Mouse (Mus musculus) kidney, adult 2 months (tissue): ENCODE measurements around the gene Snrpd2. TPM values are rescaled to one million over a fixed set of nuclear protein-coding genes. Genes with fewer than 3 reads are reported as not detected.
A peak's percentile ranks its signal among the peaks of the same experiment; 100 is the strongest.

Experiments used
- DNase-seq: peaks from one replicate; pipeline ENCODE4 v3.0.0; 2021
- H3K27ac ChIP-seq: fragments of 200-500 bp; 2 replicates; pipeline ENCODE4 v1.5.1; 2012; ENCODE audit warnings: low read depth, low read length, control low read depth, inconsistent platforms; ENCODE audit not compliant: insufficient read depth
- H3K27me3 ChIP-seq: fragments of 200-500 bp; replicated peaks from 2 replicates; pipeline ENCODE4 v1.6.1; 2012; ENCODE audit warnings: mild to moderate bottlenecking, moderate library complexity, low read length, inconsistent platforms; ENCODE audit not compliant: control insufficient read depth, insufficient read depth
- H3K36me3 ChIP-seq: fragments of 200-500 bp; 2 replicates; pipeline ENCODE4 v1.6.1; 2012; ENCODE audit warnings: mild to moderate bottlenecking, moderate library complexity, low read length, inconsistent platforms; ENCODE audit not compliant: control insufficient read depth, insufficient read depth
- H3K4me1 ChIP-seq: fragments of 200-500 bp; 2 replicates; pipeline ENCODE4 v1.6.1; 2011; ENCODE audit warnings: low read length; ENCODE audit not compliant: control insufficient read depth, insufficient read depth
- H3K4me3 ChIP-seq: fragments of 200-500 bp; 2 replicates; pipeline ENCODE4 v1.5.1; 2011; ENCODE audit warnings: mild to moderate bottlenecking, low read depth, low read length, control low read depth; ENCODE audit not compliant: insufficient read depth
- CTCF ChIP-seq: fragments of 200-500 bp; conservative IDR thresholded peaks from 2 replicates; pipeline ENCODE4 v1.5.1; 2011; ENCODE audit warnings: low read depth, mild to moderate bottlenecking, control low read depth, low read length, moderate library complexity, mixed read lengths; ENCODE audit not compliant: insufficient read depth, insufficient read length
- POLR2A ChIP-seq: fragments of 200-500 bp; IDR thresholded peaks from one replicate; pipeline ENCODE4 v1.6.1; 2011; ENCODE audit warnings: low read depth, low read length, control low read depth
- WGBS: fragments of 180-500 bp; shearing (Covaris S2); methylation state at CpG from one replicate; pipeline ENCODE4 v1.1.7; 2018; 5-methylcytosine and 5-hydroxymethylcytosine counted together
- polyA plus RNA-seq: library from polyadenylated mRNA; depleted of rRNA; stranded (reverse); fragments of >200 nt; gene quantifications from 2 replicates; pipeline ENCODE4 v1.2.3, GENCODE M21; 2012

Snrpd2 gene
- polyA plus RNA-seq, 1 experiment, result 42.2 TPM

DNA sequence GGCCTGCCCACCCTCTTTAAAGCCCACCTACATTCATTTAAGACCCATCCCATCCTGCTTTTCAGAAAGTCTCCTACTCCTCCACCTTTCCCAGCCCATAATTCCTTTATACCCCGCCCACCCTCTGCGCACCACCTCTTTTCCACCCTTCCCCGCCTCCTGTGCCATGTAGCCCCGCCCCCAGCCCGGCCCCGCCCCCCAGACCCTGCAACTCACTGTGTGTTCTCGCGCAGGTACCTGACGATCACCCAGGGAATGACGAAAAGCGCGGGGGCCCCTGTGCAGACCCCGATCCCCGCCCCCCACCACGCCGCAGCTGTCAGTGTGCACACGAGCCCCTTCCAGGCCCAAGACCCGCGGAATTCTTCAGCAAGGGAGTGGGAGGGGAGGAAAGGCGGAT, 10.6 kb downstream of the Snrpd2 start:
- H3K27me3 ChIP-seq, result no peaks in the 10 kb centered on the region
- 2% methylated on average over 20 of the region's 20 CpGs for WGBS
- H3K36me3 ChIP-seq, result no peaks in the 10 kb centered on the region
- TF ChIP-seq POLR2A (no peak), CTCF (no peak)
- H3K27ac ChIP-seq, result no peak overlapping the region
- H3K4me3 ChIP-seq, result no peak overlapping the region
- H3K4me1 ChIP-seq, result no peaks in the 10 kb centered on the region
- no peak for DNase-seq

DNA sequence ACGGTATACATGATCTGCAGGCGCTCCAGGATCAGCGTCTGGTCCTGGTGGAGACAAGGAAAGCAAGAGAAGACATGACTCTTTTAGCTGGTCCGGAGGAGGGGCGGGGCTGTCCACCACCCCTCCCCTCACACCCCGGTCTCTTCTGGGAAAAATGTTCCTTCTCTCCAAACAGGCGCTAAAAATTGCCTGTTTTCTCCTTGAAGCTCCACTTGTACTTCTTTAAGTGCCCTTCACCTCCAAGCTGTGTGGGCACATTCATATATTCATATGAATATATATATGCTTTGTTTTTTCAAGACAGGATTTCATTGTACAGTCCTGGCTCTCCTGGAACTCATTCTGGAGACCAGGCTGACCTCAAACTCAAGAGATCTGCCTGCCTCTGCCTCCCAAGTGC, 13.4 kb downstream of the Snrpd2 start:
- TF ChIP-seq CTCF (no peak), POLR2A (no peak)
- H3K36me3 ChIP-seq, result no peaks in the 10 kb centered on the region
- no peaks in the 10 kb centered on the region for H3K4me1 ChIP-seq
- DNase-seq, result no peak
- H3K4me3 ChIP-seq, result no peak overlapping the region
- WGBS, result 81% methylated on average over 7 of the region's 7 CpGs
- H3K27ac ChIP-seq, result no peak overlapping the region
- no peaks in the 10 kb centered on the region for H3K27me3 ChIP-seq

DNA sequence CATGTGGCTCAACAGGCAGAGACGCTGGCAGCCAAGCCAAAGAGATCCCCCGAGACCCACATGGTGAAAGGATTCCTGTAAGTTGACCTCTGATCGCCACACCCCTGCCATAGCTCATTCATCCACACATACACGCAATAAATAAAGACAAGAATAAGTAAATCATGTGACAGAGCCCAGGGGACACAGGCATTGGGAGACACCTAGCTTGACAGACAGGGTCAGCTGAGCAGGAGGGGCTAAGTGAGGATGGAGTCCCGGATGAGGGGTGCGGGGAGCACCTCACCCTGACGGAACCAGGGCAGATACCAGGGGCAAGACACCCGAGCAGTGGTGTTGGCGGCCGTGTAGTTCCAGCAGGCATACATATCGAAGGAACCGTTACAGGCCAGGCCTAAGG, 14.2 kb downstream of the Snrpd2 start:
- H3K4me1 ChIP-seq, result no peaks in the 10 kb centered on the region
- WGBS, result 27% methylated on average over 12 of the region's 12 CpGs
- DNase-seq, result no peak
- no peaks in the 10 kb centered on the region for H3K36me3 ChIP-seq
- no peak overlapping the region for H3K27ac ChIP-seq
- no peaks in the 10 kb centered on the region for H3K27me3 ChIP-seq
- TF ChIP-seq CTCF (no peak), POLR2A (no peak)
- H3K4me3 ChIP-seq, result no peak overlapping the region

DNA sequence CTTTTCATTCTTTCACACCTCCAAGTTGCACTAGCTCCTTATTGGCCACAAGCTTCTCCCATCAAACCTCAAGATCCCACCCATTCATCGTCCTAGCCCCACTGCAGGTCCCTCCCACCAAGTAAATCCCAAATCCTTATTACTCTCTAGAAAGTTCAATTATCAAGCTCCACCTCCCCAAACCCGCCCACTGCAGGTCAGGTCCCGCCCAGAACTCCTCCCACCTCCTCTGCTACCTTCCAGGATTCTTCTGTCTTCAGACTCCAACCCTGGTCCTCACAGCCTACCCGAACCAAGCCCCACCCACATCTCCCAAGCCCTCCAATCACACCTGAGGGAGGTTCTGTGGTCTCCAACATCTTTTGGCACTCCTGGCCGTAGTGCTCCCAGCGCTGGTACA, 14.7 kb downstream of the Snrpd2 start:
- no peak for TF ChIP-seq CTCF
- no peak for TF ChIP-seq POLR2A
- WGBS, result 4% methylated on average over 6 of the region's 6 CpGs
- DNase-seq, result peak; percentile 46

DNA sequence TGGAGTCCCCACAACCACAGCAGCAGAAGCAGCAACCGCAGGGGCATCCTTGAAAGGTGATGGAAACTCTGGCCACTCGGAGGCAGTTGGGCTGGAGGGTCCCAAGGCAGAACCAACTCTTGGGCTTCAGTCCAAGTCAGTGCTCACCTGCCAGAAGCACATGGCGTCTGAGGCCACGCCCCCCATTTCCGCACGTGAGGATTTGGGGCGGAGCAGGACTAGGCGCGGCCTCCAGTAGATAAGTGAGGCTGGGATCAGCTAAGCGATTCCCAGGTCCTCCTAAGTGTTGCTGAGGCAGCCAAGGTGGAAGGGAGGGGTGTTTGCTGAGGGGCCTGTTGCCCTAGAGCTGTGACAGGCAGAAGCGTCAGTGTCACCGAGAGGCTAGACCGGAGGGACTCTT, 15.5 kb downstream of the Snrpd2 start:
- TF ChIP-seq CTCF (no peak), POLR2A (no peak)
- H3K4me3 ChIP-seq, result no peak overlapping the region
- no peaks in the 10 kb centered on the region for H3K27me3 ChIP-seq
- WGBS, result 7% methylated on average over 13 of the region's 13 CpGs
- DNase-seq, result no peak
- H3K36me3 ChIP-seq, result no peaks in the 10 kb centered on the region
- no peak overlapping the region for H3K27ac ChIP-seq
- no peaks in the 10 kb centered on the region for H3K4me1 ChIP-seq

More for the DNA sequence above, 14.7 kb downstream of the Snrpd2 start:
- H3K27ac ChIP-seq, result no peak overlapping the region
- no peaks in the 10 kb centered on the region for H3K27me3 ChIP-seq
- H3K4me3 ChIP-seq, result no peak overlapping the region
- no peaks in the 10 kb centered on the region for H3K4me1 ChIP-seq
- H3K36me3 ChIP-seq, result no peaks in the 10 kb centered on the region

DNA sequence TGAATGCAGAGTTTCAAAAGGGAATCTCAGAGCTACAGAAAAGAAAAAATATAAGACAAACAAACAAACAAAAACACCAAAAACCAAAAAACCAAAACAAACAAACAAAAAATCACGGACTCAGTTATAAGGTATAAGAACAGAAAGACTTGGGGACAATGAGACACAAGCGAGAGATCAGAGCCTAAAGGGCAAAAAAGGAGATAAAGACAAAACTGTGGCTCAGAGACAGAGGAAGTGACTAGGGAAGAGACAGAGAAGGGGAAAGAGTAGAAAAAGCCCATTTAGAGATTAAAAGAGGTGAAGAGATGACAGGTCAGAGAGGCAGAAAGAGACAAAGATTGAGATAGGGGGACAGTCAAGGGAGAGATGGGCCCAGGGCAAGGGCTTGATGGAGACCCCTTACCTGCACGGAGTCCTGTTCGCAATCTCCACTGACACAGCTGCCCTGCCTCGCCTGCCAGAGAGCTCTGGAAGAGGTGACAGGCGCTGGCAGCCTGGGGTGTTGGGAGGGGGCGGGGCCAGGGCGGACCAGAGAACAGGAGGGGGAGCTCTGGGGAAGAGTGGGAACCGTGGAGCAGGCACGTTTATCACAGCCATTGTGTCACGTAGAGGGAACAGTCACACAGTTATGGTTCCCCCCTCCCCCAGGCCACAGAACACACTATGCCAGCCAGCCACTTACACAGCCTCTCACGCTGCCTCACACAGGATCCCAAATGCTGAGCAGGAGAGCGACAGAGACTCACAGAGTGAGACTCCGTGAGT, 16.3 kb downstream of the Snrpd2 start, which contains the start of gene Gipr:
Gipr (minus strand) TSS at position 472 of the 768 bp plus-strand sequence.
- TF ChIP-seq POLR2A (no peak), CTCF (no peak)
- H3K4me3 ChIP-seq, result no peak within 1 kb of the TSS
- no peak for DNase-seq
- H3K27me3 ChIP-seq, result no peaks in the 10 kb centered on the region
- H3K27ac ChIP-seq, result no peak within 1 kb of the TSS
- H3K4me1 ChIP-seq, result no peaks in the 10 kb centered on the region
- no peaks in the 10 kb centered on the region for H3K36me3 ChIP-seq
- WGBS, result 17% methylated on average over 14 of the region's 14 CpGs

DNA sequence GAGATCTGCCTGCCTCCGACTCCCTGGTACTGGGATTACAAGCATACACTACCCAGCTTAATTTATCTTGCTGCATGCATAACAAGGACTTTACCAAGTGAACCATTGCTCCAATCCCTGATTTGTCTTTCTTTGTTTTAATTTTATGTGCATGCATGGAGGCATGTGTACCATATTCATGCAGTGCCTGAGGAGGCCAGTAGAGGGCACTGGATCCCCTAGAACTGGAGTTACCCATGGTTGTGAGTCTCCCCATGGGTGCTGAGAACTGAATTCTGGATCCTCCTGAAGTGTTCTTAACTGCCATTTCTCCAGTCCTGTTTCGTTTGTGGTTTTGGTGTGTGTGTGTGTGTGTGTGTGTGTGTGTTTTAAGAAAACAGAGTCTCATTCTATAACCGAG, 17.5 kb downstream of the Snrpd2 start:
- Histone ChIP-seq H3K4me1 (no peaks in the 10 kb centered on the region), H3K27ac (no peak overlapping the region), H3K4me3 (no peak overlapping the region), H3K27me3 (no peaks in the 10 kb centered on the region), H3K36me3 (no peaks in the 10 kb centered on the region)
- no peak for TF ChIP-seq POLR2A
- TF ChIP-seq CTCF, result no peak
- DNase-seq, result no peak
- WGBS, result 86% methylated on average over 3 of the region's 3 CpGs
